Mouse (Mus musculus): ENCODE results near the gene Gpx1. TPM values are rescaled to one million over a fixed set of nuclear protein-coding genes. Genes with fewer than 3 reads are reported as not detected.
"Not testable (repeated sequence)": the region's sequence is repeated elsewhere in the genome, so short reads cannot be mapped to it uniquely, and the experiment has no call there.

Gpx1 gene
- 100 to 1,000 TPM; 551 to 749 TPM for total RNA-seq (2021)
- long read RNA-seq, experiment 1, transcript Gpx1-201 (2 exons, 1,072 nt): major isoform, 126 of 134 reads
- long read RNA-seq, experiment 1, partial matches to known transcripts: 0 of 134 reads
- long read RNA-seq, experiment 1, other reads (novel, unspliced or antisense): 7 of 134 reads
- long read RNA-seq, experiment 2, transcript Gpx1-201 (2 exons, 1,072 nt): major isoform, 554 of 595 reads
- long read RNA-seq, experiment 2, partial matches to known transcripts: 0 of 595 reads
- long read RNA-seq, experiment 2, other reads (novel, unspliced or antisense): 34 of 595 reads

- DNase-seq (ENCODE audit: low spot score in 2 of 2): peak; percentile 82 to 85
These were observed at the start of gene Gpx1 for GRCm38 (mm10) chr9:108338886-108339781. TSS of gene Gpx1 (plus strand) at chr9:108338903.

- DNase-seq (ENCODE audit: low spot score in 2 of 2): no peak
These were observed 49.4 kb upstream of the Gpx1 start for GRCm38 (mm10) chr9:108289347-108289746.

- peak; percentile 73 to 74 for DNase-seq (ENCODE audit: low spot score in 2 of 2)
These were observed 48.5 kb upstream of the Gpx1 start, which contains the start of gene Nicn1 for GRCm38 (mm10) chr9:108290016-108290750. TSS of gene Nicn1 (plus strand) at chr9:108290429.

GRCm38 (mm10) chr9:108290773-108291172 is 47.9 kb upstream of the Gpx1 start:
- no peak for DNase-seq (ENCODE audit: low spot score in 2 of 2)

GRCm38 (mm10) chr9:108296453-108297355 is 42.0 kb upstream of the Gpx1 start, which contains the start of gene Amt:
TSS of gene Amt (plus strand) at chr9:108296853.
- no peak for DNase-seq (ENCODE audit: low spot score in 2 of 2)

- DNase-seq (ENCODE audit: low spot score in 2 of 2): no peak
These were observed 36.9 kb upstream of the Gpx1 start for GRCm38 (mm10) chr9:108301853-108302252.

GRCm38 (mm10) chr9:108304716-108305115 is 34.0 kb upstream of the Gpx1 start:
- no peak for DNase-seq (ENCODE audit: low spot score in 2 of 2)

GRCm38 (mm10) chr9:108305170-108305569 is 33.5 kb upstream of the Gpx1 start:
- DNase-seq (ENCODE audit: low spot score in 2 of 2): peak in 1 of 2 experiments; percentile 16

- DNase-seq (ENCODE audit: low spot score in 2 of 2): peak; percentile 90 to 96
These were observed 32.8 kb upstream of the Gpx1 start, which contains the start of the genes Rhoa and Tcta for GRCm38 (mm10) chr9:108305629-108306520. TSS of gene Rhoa (plus strand) at chr9:108306129. TSS of gene Tcta (minus strand) at chr9:108306160.

- DNase-seq (ENCODE audit: low spot score in 2 of 2): peak; percentile 81
These were observed 32.1 kb upstream of the Gpx1 start for GRCm38 (mm10) chr9:108306571-108306980.

- DNase-seq (ENCODE audit: low spot score in 2 of 2): no peak
These were observed 31.5 kb upstream of the Gpx1 start for GRCm38 (mm10) chr9:108307021-108307807.

GRCm38 (mm10) chr9:108308141-108308540 is 30.6 kb upstream of the Gpx1 start:
- no peak for DNase-seq (ENCODE audit: low spot score in 2 of 2)

GRCm38 (mm10) chr9:108317572-108317971 is 21.1 kb upstream of the Gpx1 start:
- no peak for DNase-seq (ENCODE audit: low spot score in 2 of 2)

- no peak for DNase-seq (ENCODE audit: low spot score in 2 of 2)
These were observed 20.2 kb upstream of the Gpx1 start for GRCm38 (mm10) chr9:108318462-108318861.

GRCm38 (mm10) chr9:108322054-108322453 is 16.6 kb upstream of the Gpx1 start:
- not testable (repeated sequence) for DNase-seq (ENCODE audit: low spot score in 2 of 2)

- DNase-seq (ENCODE audit: low spot score in 2 of 2): no peak
These were observed 13.9 kb upstream of the Gpx1 start for GRCm38 (mm10) chr9:108324784-108325183.

- DNase-seq (ENCODE audit: low spot score in 2 of 2): no peak
These were observed 12.9 kb upstream of the Gpx1 start for GRCm38 (mm10) chr9:108325811-108326210.

All from adrenal gland, adult 18-20 months (tissue).